Mouse (Mus musculus): ENCODE results near the gene Nt5c1b.

Nt5c1b gene

GRCm38 (mm10) chr12:10369673-10370072 lies at the start of gene Nt5c1b:
Gene Nt5c1b (plus strand): TSS chr12:10369973.
- no peak for DNase-seq (ENCODE audit: low read depth)

DNA sequence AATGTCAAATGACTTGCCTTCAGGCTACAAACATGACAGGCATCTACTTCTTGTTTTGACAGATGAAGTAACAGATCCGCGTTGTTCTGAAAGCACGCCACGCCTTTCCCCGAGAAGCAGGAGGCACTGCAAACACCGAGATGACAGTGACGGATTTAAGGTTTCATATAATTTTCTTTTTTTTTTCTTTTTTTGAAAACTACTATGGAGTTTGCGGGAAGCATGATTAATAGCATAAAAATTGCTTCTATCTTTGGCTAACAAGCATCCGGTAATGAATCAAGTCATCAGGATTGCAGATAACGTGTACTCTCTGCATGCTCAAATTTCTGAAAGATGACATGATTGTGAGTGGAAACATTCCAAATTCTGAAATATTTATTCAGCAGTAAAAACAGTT lies 42.1 kb upstream of the Nt5c1b start:
- no peak for DNase-seq (ENCODE audit: low read depth)

DNA sequence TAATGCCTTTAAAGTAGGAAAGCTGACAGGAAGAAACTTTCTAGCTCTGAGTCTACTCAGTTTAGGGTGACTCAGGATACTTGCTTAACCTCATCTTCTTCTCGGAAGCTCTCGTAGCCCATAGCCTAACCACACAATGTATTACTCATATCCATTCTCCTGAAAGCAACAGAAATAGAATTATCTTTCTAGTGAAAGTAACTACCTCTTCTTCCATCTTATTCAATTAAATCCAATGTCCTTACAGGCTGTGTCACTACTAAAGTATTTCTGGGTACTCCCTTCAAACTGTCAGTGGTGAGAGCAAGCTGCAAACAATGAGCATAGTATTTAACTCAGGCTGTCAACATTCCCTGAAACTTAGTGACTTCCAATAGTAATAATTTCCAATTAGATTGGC lies 40.3 kb upstream of the Nt5c1b start:
- DNase-seq (ENCODE audit: low read depth), result no peak

DNA sequence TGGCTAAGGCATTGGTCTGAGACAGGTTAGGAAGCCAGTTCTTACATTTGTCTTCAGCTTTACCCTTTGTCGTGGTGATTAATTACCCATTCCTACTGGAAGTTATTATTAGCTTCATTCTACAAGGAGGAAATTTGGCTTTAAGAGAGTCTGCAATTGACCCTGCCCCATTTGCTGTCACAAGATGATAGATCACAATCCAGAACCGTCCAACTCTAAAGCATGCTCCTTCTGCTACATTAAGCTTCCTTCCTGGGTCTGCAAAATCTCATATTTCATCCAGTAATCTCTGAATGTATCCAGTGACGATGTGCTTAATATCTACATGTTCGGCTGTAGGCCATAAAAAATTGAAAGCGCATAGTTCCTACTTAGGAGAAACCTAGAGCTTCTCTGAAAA lies 29.2 kb upstream of the Nt5c1b start:
- DNase-seq (ENCODE audit: low read depth), result no peak

- no peak for DNase-seq (ENCODE audit: low read depth)
Measured at GRCm38 (mm10) chr12:10350706-10351105, 19.1 kb upstream of the Nt5c1b start.

DNA sequence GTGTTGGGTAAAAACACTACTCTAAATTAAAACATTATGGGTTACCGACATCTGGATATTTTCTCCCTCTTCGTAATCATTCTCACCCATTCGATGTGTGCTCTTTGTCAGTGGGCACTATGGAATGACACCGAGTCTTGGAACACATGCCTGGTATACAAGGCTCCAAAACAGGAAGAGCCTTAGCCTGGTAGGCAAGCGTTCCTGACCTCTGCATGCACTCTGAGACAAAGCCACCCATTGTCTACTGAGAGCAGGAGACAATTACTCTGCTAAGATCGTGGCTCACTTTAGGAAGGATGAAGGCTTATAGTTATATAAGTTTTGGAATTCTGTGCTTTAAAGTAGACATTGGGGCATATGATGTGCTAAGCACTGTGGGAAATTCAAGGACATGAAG lies 12.0 kb upstream of the Nt5c1b start:
- no peak for DNase-seq (ENCODE audit: low read depth)

DNA sequence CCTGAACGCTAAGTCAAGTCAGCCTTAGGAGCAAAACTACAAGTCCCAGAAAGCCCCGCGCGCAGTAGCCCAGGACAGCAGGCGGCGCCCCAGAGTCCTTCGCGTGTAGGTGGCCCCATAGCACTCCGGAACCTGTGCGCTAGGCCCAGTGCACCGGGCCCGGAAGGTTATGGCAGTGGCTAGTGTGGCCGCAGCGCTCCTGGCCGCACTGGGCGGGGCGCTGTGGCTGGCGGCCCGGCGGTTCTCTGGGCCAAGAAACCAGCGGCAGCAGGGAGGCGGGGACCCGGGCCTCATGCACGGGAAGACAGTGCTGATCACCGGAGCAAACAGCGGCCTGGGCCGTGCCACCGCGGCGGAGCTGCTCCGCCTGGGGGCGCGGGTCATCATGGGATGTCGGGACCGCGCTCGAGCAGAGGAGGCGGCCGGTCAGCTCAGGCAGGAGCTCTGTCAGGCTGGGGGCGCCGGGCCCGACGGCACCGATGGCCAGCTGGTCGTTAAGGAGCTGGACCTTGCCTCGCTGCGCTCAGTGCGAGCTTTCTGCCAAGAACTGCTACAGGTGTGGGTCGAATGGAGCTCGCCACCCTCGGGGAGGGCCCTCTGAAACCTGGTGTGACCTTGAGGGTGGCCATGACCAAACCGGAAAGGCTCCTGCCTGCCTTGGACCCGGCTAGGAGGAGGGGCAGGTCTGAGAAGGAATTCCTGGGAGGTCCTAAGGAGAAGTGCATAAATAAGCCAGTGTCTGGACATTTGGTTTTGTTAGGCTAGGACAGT lies 21.1 kb downstream of the Nt5c1b start, which contains the start of gene Rdh14:
Rdh14 (plus strand) TSS at position 102 of the 771 bp plus-strand sequence.
- DNase-seq (ENCODE audit: low read depth), result peak; percentile 94

- no peak for DNase-seq (ENCODE audit: low read depth)
Measured at GRCm38 (mm10) chr12:10400788-10401187, 31.0 kb downstream of the Nt5c1b start.

DNA sequence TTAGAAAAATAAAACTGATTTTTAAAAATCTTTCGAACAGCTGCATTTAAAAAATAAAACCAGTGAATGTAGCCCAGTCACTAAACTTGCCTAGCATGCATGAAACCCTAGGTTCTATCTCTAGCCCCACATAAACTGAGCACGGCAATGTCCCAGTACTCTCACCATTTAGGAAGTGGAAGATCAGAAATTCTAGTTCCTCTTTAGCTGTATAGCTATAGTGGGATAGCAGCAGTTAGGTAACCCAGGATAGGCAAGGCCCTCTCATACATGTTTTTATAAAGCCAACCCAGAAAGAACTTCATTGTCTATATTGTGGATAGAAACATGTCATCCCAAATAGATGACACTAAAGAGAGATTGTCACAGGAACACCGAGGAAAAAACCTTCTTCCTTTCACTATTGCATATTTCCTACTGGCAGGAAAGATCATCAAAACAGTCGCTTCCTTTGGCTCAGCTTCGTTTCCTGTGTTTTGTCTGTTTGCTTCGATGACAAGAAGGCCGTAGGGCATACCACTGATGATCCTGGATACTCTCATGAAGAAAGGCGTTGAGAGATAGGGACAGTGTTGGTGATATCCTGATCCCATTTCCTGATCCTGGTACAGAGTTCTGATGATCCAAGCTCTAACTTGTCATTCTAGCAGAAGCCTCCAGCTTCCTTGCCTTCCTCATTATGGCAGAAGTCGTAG lies 32.8 kb downstream of the Nt5c1b start:
- DNase-seq (ENCODE audit: low read depth), result no peak

- DNase-seq (ENCODE audit: low read depth), result no peak
Measured at GRCm38 (mm10) chr12:10410511-10411179, 40.9 kb downstream of the Nt5c1b start.

DNA sequence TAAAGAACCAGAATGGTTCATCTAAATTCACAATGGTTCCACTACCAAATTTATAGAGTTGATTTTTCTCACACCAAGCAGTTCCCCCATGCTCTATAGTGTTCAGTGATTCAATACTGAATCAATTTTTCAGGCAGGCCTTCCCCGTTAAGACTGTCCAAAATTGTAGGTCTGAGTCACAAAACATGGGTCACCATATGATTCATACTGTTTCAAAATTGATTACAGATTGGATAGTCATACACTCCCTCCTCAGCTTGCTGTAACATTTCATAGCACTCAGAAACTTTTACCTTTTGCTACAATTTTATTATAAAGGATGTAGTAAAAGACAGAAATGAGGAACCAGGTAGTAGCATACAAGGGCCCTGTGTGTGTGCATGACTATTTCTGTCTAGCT lies 41.7 kb downstream of the Nt5c1b start:
- no peak for DNase-seq (ENCODE audit: low read depth)

DNA sequence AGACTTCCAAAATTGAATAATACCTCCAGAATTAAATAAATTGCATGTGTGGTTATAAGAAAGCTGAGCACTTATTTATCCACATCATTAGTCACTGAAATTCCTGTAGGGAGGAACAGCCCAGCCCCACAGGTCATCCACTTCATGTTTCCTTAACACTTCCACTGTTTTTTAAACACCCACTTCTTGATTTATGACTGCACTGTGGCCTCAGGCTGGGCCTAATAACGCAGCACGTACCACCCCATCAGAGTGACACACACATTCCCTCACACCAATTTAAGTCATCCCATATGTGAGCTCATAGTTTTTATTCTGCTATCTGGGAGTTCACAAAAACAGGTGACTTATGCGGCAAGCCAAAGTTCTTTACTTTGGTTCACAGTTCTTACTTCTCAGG lies 52.6 kb downstream of the Nt5c1b start:
- DNase-seq (ENCODE audit: low read depth), result no peak

- no peak for DNase-seq (ENCODE audit: low read depth)
Measured at GRCm38 (mm10) chr12:10425982-10426863, 56.5 kb downstream of the Nt5c1b start.

- no peak for DNase-seq (ENCODE audit: low read depth)
Measured at GRCm38 (mm10) chr12:10430999-10431398, 61.2 kb downstream of the Nt5c1b start.

GRCm38 (mm10) chr12:10438054-10439001 lies 68.6 kb downstream of the Nt5c1b start:
- peak; percentile 62 for DNase-seq (ENCODE audit: low read depth)

Measured in naive thymus-derived CD4-positive, alpha-beta T cell, adult 2 months (primary cell).